Mouse (Mus musculus): ENCODE data around the gene Urah.

Urah gene

DNA sequence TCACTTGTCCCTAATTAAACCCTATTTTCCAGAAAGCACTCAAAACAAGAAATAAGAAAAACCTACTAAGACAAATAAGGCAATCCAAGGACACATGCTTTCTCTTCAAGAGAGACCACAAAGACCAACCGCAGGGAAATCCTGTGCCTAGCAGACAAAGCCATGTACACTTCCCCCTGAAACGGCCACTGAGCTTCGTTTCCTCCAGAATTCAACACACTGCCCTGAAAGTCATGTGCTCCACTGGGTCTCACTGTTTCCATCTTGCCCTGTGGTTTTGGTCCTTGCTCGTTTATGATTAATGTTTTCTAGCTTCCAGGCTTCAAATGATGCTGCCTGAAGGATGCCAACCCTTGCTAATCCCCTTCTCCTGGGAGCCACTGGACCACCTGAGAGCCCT is 39.4 kb downstream of the Urah start:
- no peak for DNase-seq (ENCODE audit: low spot score in 2 of 2)

DNA sequence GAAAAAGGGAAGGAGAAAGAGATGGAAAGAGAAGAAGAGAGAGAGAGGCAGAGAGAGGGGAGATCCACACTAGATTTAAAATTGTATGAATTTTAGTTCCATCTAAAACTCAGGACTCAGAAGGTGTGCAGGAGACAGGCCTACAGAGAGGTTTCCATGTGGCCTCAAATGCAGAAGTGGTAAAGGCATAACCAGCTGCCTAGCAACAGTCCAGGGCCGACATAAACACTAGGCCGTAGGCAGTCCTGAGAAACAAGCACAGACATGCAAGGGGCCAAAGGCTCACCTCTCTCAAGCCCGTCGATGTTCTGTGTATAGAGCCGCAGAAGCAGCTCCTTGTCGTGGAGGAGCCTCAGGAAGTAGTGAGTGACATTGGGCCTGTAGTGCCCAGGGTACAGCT is 42.5 kb downstream of the Urah start:
- DNase-seq (ENCODE audit: low spot score in 2 of 2): no peak

DNA sequence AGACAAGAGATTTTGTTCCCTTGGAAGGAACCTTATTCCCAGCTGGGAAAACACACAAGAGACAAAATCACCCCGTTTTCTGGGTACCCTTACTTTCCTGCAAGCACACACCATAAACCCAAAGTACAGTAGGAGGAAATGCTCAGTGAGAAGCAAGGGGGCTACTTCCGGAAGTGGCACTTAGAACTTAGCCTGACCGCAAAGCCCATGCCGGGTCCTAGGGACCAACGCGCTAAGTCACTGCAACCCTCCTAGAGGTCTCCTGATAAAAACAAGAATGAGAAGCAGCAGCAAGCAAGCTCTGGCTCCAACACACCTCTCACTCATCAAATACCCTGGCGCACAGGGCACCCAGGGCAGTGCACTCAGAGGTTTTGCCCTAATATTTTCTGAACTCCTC is 44.5 kb downstream of the Urah start:
- DNase-seq (ENCODE audit: low spot score in 2 of 2): no peak

DNA sequence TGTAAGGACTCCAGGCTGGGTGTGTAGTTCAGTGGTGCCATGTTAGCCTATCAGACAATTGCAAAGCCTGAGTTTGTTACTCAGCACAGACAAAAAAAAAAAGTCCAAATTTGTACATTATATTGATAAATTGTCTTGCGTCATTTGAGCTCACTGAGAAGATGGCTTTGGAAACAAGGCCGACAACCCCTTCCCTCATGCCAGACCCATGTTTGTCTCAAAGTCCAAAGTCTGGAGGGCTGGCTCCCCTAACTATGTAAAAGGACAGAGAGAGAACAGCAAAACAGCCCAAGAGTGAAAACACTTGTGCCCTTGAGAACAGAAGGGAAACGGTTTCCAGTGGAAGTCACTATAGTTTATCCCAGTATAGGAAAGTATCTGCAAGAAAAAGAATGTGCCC is 45.6 kb downstream of the Urah start:
- no peak for DNase-seq (ENCODE audit: low spot score in 2 of 2)

DNA sequence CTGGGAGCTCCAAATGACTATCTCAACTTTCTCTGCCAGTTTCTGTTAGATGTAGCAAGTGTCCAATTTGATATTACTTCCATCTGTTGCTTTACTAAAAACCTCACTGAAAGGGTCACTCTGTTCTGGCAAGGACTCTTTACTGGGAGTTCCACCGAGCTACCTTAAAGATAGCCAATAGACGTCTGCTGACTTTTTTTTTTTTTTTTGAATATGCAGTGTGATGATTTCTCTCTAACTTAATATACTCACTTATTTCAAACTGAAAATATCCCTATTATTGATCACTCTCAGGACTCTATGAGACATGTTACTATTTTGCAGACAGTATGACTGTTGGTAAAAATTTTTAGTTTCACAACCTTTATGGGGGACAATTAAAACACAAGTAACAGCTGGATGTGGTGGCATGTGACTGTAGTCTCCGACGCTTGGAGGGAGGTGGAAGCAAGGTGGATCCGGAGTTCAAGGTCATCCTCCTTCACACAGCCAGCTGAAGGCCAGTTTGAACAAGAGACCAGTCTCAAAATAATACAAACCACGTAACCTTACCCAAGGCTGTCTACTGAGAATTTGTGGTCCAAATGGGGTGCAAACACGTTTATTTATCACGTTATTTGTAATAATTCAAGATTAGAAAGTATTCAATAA is 46.2 kb downstream of the Urah start:
- no peak for DNase-seq (ENCODE audit: low spot score in 2 of 2)

DNA sequence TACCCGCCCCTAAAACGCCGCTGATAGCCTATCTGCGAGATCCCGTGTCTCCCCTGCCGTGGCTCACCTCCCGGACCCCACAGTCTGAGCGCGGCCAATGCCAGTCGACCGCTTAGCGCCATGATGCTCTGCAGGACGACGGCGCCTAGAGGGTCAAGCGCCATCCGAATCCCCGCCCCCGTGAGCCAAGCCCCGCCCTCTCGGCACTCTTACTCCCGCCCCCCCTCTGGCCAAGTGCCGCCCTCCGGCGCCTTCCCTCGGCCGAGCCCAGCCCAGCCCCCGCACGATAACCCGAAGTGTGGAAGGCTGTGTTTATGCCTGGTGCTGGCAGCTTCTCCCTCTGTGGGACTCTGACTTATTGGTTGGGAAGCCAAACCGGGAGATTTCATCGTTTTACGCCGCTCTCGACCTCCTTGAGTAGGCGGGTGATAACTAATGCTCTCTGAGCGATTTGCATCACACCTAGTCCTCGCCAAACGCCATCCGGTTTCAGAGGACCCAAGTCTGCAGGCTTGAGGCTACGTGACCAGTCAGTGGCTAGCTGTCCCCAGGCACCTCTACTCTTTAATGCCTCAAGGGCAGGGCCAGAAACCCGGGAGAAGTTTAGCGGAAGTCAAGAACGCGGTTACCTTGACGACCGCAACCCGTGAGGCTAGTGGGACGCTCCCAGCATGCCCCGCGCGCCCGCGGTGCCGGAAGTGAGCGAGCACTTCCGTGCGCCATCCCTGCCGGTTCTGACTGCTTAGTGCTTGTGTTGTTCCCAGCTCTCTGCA is 47.1 kb downstream of the Urah start, which contains the start of the genes Psmd13 and Sirt3:
Gene Psmd13, plus strand, starts transcription at position 273 of the 773 bp plus-strand sequence.
Gene Sirt3, minus strand, starts transcription at position 614 of the 773 bp plus-strand sequence.
- peak; percentile 87 to 91 for DNase-seq (ENCODE audit: low spot score in 2 of 2)

DNA sequence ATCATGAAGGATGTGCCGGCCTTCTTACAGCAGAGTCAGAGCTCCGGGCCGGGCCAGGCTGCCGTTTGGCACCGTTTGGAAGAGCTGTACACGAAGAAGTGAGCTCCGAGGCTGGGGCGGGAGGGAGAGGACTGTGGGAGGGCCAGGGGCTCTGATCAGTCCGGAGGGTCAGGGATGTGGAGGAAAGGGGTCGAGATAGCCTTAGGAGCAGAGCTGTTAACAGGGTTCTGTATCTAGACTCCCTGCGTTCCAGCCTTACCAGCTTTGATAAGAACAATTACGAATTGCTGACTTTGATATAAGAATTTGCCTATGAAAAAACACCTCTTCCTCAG is 47.6 kb downstream of the Urah start:
- no peak for DNase-seq (ENCODE audit: low spot score in 2 of 2)
